Mouse (Mus musculus) embryonic stem cell, embryonic (primary cell): ENCODE data around the gene Bola1.
"Not testable (repeated sequence)": the region's sequence is repeated elsewhere in the genome, so short reads cannot be mapped to it uniquely, and the experiment has no call there.

Experiments
- CTCF ChIA-PET, 4 experiments: fragments of 300-600 bp in 2 of 4; fragments of 350-600 bp in 2 of 4; sonication (Branson Sonifier 250); formaldehyde crosslinking; loops; one replicate each; lab custom pipeline; 2022; ENCODE audit warnings: inconsistent platforms in 2 of 4; lab: Charles Lee
- POLR2A ChIA-PET, 4 experiments: fragments of 300-600 bp in 2 of 4; fragments of 350-600 bp in 2 of 4; sonication (Branson Sonifier 250); formaldehyde crosslinking; loops; one replicate each; lab custom pipeline; 2022; ENCODE audit warnings: antibody characterized with exemption in 4 of 4, inconsistent platforms in 1 of 4; lab: Charles Lee

The Bola1 gene

GRCm38 (mm10) chr3:96181510-96182381, 37.8 kb downstream of the Bola1 start:
- ChIA-PET CTCF (no interaction called here), POLR2A (interaction anchor here (0.5 to 4.6 kb wide), 15 partner anchors 9 to 594 kb away, joined by 3 to 24 read pairs (median 4); partner anchors contain the start of genes Bola1 (in 1 of the 4), Hist2h2ab (in 1 of the 4), Mtmr11 (in 1 of the 4) and Sf3b4 (in 1 of the 4))

GRCm38 (mm10) chr3:96180727-96181477, 38.6 kb downstream of the Bola1 start, which contains the start of gene Sv2a:
TSS of gene Sv2a (plus strand) at chr3:96181151.
- CTCF ChIA-PET, result no interaction called here
- POLR2A ChIA-PET, result interaction anchor here (0.6 to 4.6 kb wide), 14 partner anchors 8 to 237 kb away, joined by 3 to 24 read pairs (median 4); partner anchors contain the start of genes Bola1 (in 1 of the 4), Hist2h2ab (in 1 of the 4), Mtmr11 (in 1 of the 4) and Sf3b4 (in 1 of the 4)

DNA sequence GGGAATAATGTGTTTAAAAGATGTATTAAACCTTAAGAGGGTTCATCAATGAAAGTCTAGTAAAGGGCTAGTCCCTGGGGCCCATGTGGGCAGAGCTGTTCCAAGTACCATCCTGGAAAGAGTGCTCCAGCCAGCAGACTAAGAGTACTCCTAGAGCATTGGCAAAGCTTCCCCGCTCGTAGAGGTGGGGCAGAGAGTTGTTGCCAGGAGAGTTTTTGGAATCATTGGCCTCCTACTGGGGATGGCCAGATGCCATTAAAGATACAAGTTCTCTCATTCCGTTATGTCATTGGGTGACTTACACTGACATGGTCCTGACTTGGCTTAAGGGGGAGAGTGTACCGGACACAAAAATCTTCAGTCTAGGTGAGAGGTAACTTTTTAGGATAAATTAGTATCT, 40.0 kb downstream of the Bola1 start:
- ChIA-PET CTCF (no interaction called here), POLR2A (interaction anchor here in 3 of 4 experiments (0.6 to 3.5 kb wide), 8 partner anchors 8 to 41 kb away, joined by 4 to 14 read pairs (median 5); partner anchors contain the start of genes Bola1 (in 2 of the 3), Hist2h2ab (in 2 of the 3), Hist2h2ac (in 2 of the 3) and Hist2h2be (in 2 of the 3))

DNA sequence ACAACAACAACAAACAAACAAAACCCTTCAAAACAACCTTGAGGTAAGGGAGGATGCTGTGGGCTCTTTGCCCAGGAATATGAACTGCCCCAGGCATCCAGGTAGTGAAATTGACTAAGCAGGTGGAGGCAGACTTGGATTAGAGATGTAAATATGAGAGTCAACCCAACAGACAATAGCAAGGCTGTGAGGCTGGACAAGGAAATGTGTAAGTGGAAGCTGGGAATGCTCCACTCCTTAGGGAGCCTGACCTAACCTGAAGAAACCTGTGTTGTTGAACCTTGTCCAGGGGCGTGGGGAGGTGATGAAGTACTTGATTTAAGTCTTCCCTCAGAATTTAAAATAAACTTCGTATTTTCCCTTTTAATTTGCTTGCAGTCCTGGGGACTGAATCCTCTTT, 40.6 kb downstream of the Bola1 start:
- ChIA-PET CTCF (no interaction called here), POLR2A (interaction anchor here in 2 of 4 experiments (0.8 to 3.5 kb wide), 7 partner anchors 8 to 41 kb away, joined by 4 to 14 read pairs (median 5); partner anchors contain the start of genes Bola1 (in 2 of the 2), Hist2h2ab (in 2 of the 2), Hist2h2ac (in 2 of the 2) and Hist2h2be (in 2 of the 2))

DNA sequence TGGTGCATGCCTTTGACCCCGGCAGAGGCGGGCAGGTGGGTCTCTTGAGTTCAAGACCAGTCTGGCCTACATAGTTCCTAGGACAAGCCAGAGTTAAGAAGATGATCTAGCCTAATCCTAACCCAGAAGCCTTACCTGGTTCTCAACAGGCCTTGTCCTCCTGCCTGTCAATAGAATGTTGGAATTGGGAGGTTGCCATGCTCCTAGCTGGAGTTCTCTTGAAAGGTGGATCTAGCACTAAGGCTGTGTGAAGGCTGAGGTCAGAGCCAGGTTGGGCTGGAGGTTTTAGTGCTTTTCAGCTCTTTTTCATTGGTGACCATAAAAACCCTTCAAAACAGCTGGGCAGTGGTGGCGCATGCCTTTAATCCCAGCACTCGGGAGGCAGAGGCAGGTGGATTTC, 41.1 kb downstream of the Bola1 start:
- ChIA-PET CTCF (no interaction called here), POLR2A (interaction anchor here in 2 of 4 experiments (1.1 to 3.5 kb wide), 8 partner anchors 13 to 42 kb away, joined by 3 to 14 read pairs (median 5); partner anchors contain the start of genes Bola1 (in 2 of the 2), Hist2h2ab (in 2 of the 2), Hist2h2ac (in 2 of the 2) and Hist2h2be (in 2 of the 2))

GRCm38 (mm10) chr3:96175251-96175650, 44.3 kb downstream of the Bola1 start:
- POLR2A ChIA-PET, result interaction anchor here (0.6 to 8.1 kb wide), 39 partner anchors 9 to 873 kb away, joined by 3 to 87 read pairs (median 4); partner anchors contain the start of genes Hist2h2ac (in 3 of the 4), Hist2h2be (in 3 of the 4), Bola1 (in 2 of the 4) and Hist2h2ab (in 2 of the 4)
- CTCF ChIA-PET, result interaction anchor here in 1 of 4 experiments (0.6 to 0.7 kb wide), 7 partner anchors 8 to 881 kb away, joined by 3 to 4 read pairs (median 3); no protein-coding TSS in a partner anchor

DNA sequence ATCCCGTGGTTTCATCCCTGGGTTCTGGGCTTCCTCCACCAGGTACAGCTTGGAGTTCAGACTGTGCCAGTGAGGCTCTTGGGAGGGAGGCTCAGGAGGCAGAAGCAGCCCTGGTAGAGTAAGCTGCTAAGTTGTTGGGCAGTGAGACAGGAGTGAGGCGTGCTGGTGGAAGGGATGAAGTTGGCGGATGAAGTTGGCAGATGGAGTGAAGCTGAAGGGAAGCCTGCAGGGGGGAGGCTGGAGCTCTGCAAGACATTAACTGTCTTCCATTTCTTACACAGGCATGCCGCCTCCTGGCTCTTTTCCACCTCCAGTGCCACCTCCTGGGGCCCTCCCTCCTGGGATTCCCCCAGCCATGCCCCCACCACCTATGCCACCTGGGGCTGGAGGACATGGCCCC, 45.5 kb downstream of the Bola1 start:
- CTCF ChIA-PET, result not testable (repeated sequence)
- POLR2A ChIA-PET, result interaction anchor here in 3 of 4 experiments (0.6 to 8.1 kb wide), 25 partner anchors 10 to 500 kb away, joined by 3 to 87 read pairs (median 5); partner anchors contain the start of genes Bola1 (in 2 of the 3), Hist2h2ab (in 2 of the 3), Hist2h2ac (in 2 of the 3) and Hist2h2bb (in 2 of the 3)

DNA sequence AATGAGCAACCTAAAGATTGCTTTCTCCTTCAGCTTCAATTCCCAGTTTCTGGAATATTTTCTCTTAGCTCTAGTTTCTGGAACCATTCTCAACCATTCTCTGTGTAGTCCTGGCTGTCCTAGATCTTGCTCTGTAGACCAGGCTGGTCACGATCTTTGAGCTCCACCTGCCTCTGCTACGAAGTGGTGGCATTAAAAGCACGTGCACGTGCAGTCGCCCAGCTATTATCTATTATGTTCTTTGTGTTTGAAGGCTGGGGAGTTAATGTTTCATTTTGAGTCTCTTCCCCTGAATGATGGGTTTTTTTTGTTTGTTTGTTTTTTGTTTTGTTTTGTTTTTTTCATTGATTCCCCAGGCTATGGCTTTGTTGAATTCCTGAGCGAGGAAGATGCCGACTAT, 46.3 kb downstream of the Bola1 start:
- POLR2A ChIA-PET, result interaction anchor here (0.6 to 8.1 kb wide), 28 partner anchors 8 to 471 kb away, joined by 3 to 87 read pairs (median 4); partner anchors contain the start of genes Hist2h2ac (in 3 of the 4), Hist2h2be (in 3 of the 4), Bola1 (in 2 of the 4) and Hist2h2ab (in 2 of the 4)
- CTCF ChIA-PET, result no interaction called here

GRCm38 (mm10) chr3:96172197-96173178, 47.0 kb downstream of the Bola1 start, which contains the start of gene Sf3b4:
TSS of gene Sf3b4 (plus strand) at chr3:96172332.
- ChIA-PET CTCF (interaction anchor here in 1 of 4 experiments (0.6 kb wide), 1 partner anchor 209 kb away, joined by 3 read pairs; no protein-coding TSS in a partner anchor), POLR2A (interaction anchor here (0.6 to 8.1 kb wide), 28 partner anchors 9 to 471 kb away, joined by 3 to 87 read pairs (median 4); partner anchors contain the start of genes Hist2h2ac (in 3 of the 4), Hist2h2be (in 3 of the 4), Bola1 (in 2 of the 4) and Hist2h2ab (in 2 of the 4))

DNA sequence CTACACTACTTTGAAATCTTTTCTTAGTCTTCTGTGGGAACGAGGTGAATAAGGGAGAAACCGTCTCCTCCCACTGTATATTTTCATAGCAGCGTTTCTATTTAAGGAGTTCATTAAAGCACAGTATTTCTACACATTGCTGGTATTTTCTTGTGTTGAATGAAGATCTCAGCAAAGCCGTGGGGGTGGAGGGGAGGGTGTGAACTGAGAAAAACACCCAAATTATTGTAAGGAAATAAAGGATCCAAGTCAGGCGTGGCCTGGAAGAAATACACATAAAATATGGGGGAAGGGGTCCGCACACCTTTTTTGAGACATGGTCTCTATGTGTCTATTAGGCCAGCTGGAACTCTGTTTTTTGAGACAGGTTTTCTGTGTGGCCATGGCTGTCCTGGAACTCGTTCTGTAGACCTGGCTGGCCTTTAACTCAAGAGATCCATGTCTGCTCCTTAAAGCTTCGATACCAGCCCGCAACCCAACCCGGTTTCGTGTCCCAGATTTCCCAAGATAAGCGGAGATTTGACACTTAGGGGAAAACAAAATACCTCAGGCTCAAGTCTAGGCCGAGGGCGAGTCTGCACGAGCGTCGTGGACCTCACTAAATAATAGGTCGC, 47.8 kb downstream of the Bola1 start:
- ChIA-PET CTCF (interaction anchor here in 1 of 4 experiments (0.9 to 1.0 kb wide), 2 partner anchors 80 to 106 kb away, joined by 3 read pairs; no protein-coding TSS in a partner anchor), POLR2A (interaction anchor here (0.8 to 8.1 kb wide), 27 partner anchors 8 to 191 kb away, joined by 3 to 87 read pairs (median 4); partner anchors contain the start of genes Hist2h2ac (in 3 of the 4), Hist2h2be (in 3 of the 4), Mtmr11 (in 3 of the 4) and Bola1 (in 2 of the 4))

- ChIA-PET CTCF (interaction anchor here in 2 of 4 experiments (0.6 to 1.0 kb wide), 4 partner anchors 9 to 105 kb away, joined by 3 read pairs; no protein-coding TSS in a partner anchor), POLR2A (interaction anchor here (0.6 to 8.1 kb wide), 48 partner anchors 9 to 525 kb away, joined by 3 to 87 read pairs (median 4); partner anchors contain the start of genes Hist2h2ac (in 4 of the 4), Hist2h2be (in 4 of the 4), Mtmr11 (in 3 of the 4) and Sv2a (in 3 of the 4))
These were observed 48.4 kb downstream of the Bola1 start for GRCm38 (mm10) chr3:96170976-96171545.

DNA sequence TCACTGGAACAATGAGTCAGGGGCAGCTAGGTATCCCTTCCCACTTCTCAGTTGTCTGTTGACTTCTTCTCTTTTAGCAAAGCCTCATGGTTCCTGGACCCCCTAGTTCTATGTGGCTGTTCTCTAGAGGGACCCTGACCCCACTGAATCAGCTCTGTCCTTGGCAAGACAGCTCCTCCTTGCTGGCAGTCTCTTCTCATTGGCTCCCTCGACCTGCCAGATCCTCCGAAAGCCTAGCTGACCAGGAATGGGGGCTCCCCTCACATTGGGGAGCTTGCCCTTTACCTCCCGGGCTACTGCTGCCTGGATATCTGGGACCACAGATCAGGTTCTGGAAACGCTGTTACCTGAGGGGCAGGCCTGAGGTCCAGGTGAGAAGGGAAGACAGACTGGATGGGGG, 49.2 kb downstream of the Bola1 start:
- ChIA-PET POLR2A (interaction anchor here (0.6 to 8.1 kb wide), 45 partner anchors 8 to 524 kb away, joined by 3 to 87 read pairs (median 4); partner anchors contain the start of genes Hist2h2ac (in 4 of the 4), Hist2h2be (in 4 of the 4), Mtmr11 (in 3 of the 4) and Bola1 (in 2 of the 4)), CTCF (interaction anchor here in 2 of 4 experiments (0.6 to 1.0 kb wide), 4 partner anchors 8 to 79 kb away, joined by 3 read pairs; no protein-coding TSS in a partner anchor)

GRCm38 (mm10) chr3:96168466-96169158, 50.9 kb downstream of the Bola1 start:
- CTCF ChIA-PET, result no interaction called here
- POLR2A ChIA-PET, result interaction anchor here in 3 of 4 experiments (0.6 to 8.1 kb wide), 9 partner anchors 7 to 312 kb away, joined by 3 to 81 read pairs (median 4); partner anchors contain the start of genes Hist2h2ac (in 3 of the 3), Bola1 (in 1 of the 3), Hist2h2ab (in 1 of the 3) and Hist2h2be (in 1 of the 3)

- POLR2A ChIA-PET, result interaction anchor here in 3 of 4 experiments (0.6 to 5.0 kb wide), 21 partner anchors 9 to 99 kb away, joined by 3 to 87 read pairs (median 5); partner anchors contain the start of genes Bola1 (in 2 of the 3), Hist2h2ab (in 2 of the 3), Hist2h2ac (in 2 of the 3) and Hist2h2be (in 2 of the 3)
These were observed 56.5 kb downstream of the Bola1 start for GRCm38 (mm10) chr3:96163040-96163439.

More at GRCm38 (mm10) chr3:96163040-96163439, 56.5 kb downstream of the Bola1 start:
- CTCF ChIA-PET, result interaction anchor here in 2 of 4 experiments (0.6 to 3.1 kb wide), 6 partner anchors 8 to 495 kb away, joined by 3 to 13 read pairs (median 4); no protein-coding TSS in a partner anchor
